Mouse (Mus musculus) frontal cortex, postnatal 25 days (tissue): Measurements from ENCODE around the gene Mrps36.
"Not testable (repeated sequence)": the region's sequence is repeated elsewhere in the genome, so short reads cannot be mapped to it uniquely, and the experiment has no call there.

Source experiments
- DNase-seq, 2 experiments: peaks; one replicate each; pipeline ENCODE4 v3.0.0; 2022; ENCODE audit warnings: low spot score in 2 of 2

Mrps36 gene

DNA sequence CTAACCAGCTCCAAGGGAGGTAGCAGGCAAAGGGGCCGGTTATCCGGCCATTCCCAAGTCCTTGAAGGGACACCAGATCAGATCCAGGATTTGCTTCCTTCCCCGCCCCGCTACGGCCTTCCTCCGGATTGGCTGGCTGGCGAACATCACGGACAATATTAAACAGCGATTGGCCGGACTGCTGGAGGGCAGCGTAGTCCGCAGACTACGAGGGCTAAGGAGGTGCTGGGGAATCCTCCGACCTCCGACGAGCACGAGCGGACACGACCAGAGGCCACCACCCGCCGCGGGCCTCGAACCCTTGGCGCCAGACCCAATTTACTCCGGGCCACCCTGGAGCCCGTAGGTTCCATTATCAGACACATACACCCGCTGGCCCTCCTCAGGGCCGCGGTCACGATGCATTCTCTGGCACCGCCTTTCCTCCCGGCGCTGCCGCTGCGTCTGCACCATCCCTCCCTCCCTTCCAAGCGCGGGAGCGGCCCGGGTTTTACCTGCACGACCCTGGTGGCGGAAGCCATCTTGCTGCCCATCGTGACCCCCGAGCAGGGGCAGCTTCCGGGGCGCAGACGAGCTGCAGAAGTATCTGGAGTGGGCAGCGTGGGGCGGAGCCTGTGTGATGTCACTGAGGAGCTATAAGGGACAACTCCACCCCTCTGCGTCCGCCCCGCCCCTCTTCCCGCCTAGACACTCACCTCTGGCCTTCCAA is at the start of gene Mrps36:
Gene Mrps36, minus strand, starts transcription at position 624 of the 709 bp plus-strand sequence.
- DNase-seq = peak; percentile 79 to 85

DNA sequence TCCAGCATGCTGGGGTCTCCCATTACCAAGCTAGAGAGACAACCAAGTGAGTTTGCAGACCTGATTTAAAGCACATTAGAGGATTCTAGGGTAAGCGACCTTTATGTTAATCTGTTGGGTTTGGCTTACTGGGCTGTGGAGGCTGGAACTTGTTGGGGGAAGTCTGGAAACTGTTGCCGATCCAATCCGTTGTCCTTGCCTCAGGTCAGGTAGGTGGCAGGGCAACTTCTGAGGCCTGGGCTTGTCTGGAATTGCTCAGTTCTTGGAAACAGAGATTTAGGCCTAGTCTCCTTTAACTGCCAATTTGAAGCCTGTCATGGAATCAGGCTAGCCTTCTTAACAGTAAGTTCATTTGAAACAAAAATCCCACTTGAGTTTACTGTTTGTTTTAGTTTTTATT is 44.6 kb upstream of the Mrps36 start:
- no peak for DNase-seq

DNA sequence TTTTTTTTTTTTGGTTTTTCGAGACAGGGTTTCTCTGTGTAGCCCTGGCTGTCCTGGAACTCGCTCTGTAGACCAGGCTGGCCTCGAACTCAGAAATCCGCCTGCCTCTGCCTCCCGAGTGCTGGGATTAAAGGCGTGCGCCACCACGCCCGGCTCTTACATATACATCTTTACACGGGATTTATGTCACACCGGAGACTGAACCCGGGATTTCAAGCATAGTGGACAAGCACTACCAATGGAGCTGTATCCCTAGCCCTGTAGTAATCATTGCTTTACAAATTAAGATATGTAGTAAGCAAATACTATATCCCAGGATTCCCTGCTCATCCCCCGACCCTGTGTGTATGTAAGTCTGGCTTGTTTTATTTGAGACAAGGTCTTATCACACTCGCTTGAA is 43.6 kb upstream of the Mrps36 start:
- not testable (repeated sequence) for DNase-seq

DNA sequence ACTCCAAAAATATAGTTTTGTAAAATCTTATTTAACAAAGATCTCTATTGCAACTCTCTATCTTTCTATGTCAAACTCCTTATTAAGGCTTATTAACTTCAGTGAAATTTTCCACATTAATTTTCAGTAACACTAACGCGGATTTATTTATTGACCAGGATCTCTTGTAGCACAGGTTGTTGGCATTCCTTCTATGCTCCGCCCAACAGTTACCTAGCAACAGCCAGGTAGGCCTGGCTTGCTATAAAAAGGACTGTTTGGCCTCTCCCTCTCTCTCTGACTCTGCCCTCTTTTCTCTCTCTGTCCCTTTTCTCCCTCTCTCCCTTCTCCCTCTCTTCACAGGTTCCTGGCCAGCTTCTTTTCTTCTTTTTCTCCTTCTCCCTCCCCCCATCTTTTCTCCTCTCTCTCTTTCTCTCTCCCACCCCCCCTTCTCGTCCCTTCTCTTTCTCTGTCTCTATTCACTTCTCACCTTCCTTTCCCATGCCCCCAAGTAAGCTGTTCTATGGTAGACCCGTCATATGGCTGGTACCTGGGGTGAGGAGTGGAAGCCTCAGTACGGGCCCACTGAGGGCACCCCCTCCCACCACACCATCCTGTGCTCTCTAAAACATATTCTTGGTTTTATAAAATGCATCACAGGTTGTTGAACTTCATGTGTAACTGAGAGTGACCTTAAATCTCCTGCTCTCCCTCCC is 43.0 kb upstream of the Mrps36 start:
- no peak for DNase-seq

DNA sequence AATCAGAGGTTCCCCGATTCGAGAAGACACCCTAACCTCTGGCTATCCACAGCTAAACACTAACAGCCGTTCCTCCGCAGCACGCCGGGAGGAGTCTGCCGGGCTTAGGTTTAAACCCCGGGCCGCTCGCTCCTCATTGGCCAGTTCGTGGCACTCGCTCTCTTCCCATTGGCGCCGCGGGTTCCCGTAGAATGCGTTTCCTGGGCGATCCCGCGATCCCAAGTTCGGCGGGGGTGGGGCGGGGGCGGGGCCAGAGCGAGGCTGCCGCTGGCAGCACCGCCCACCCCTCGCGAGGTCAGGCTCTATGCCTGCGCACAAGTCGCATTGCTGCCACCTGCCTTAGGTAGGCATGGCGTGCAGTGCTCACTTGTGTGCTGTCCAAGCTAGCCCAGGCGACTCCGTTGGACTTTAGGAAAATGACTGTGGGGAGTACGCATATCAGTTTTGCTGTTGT is 42.0 kb upstream of the Mrps36 start, which contains the start of gene Ccnb1:
Gene Ccnb1, minus strand, starts transcription at position 157 of the 454 bp plus-strand sequence.
- peak; percentile 62 to 76 for DNase-seq

DNA sequence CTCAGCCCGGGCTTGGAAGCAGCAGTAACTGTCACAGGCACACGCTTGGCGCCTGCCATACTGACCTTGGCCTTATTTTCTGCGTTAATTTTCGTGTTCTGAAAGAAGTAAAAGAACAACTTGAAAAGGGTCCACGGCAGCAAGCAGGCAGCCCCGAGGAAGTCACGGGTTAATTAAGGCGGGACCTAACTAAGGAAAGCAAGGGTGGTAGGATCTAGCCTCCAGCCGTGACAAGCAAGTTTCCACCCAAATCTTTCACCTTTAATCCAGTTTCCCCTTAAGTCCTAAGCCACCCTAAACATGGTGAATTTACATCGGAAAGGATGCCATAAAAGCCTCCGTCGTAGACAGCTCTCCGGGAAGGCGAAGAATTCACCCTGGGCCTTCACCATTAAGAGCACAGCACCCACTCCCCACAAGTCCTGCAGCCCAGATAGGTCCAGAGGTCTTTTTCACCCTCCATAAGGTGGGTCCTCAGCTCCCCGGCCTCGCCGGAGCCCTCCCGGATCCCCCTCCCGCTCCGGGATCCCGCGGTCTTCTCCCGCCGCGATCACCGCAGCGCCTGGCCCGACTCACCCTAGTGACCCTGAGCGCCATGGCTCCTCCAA is 41.5 kb upstream of the Mrps36 start:
- DNase-seq = no peak

DNA sequence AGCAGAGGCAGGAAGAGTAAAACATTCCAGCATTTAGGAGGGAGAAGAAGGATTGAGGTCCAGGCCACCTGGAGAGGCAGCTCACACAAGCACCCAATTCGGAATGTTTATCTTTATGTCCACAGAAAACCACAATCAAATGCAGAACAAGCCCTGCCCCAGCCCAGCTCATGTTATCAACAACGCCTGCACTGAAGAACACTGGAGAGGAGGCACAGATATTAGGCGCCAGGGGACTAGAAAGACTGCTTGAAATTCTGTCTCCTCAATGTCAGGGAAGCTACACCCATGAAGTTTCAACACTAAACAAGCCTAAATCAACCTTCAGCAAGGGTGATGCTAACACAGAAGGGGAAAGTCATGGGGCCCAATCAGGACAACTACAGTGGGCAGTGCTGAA is 33.0 kb upstream of the Mrps36 start:
- DNase-seq = no peak

DNA sequence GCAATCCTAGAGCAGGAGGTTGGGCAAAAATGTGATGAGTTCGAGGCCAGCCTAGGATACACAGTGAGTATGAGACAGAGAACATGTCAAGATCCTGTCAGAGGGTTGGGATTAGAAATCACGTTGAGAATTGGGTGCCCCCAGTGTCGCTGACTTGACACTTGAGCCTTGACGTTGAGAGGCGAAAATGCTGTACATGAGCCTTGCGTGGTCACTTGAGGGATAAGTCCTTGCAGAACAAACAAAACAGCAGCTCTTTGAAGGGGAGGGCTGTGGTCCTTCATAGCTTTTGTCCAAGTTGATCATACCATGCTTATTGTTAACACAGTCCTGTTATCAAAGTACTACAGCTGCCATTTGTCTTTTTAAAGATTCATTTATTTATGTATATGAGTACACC is 32.3 kb upstream of the Mrps36 start:
- no peak for DNase-seq

DNA sequence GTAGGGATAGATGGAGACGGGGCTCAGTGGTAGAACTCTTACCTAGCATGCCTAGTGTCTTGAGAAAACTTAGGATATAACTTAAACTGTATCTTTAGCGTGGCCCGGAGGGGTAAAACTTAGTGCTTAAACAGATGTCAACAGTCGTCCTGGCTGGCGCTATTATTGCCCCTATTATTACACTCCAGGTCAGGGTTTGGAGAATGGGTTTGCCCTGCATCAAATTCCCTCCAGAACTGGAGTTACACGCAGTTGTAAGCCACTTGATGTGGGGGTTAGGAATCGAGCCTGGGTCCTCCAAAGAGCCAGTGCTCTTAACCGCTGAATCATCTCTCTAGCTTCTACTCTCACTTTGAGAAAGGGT is 31.6 kb upstream of the Mrps36 start:
- DNase-seq = no peak

DNA sequence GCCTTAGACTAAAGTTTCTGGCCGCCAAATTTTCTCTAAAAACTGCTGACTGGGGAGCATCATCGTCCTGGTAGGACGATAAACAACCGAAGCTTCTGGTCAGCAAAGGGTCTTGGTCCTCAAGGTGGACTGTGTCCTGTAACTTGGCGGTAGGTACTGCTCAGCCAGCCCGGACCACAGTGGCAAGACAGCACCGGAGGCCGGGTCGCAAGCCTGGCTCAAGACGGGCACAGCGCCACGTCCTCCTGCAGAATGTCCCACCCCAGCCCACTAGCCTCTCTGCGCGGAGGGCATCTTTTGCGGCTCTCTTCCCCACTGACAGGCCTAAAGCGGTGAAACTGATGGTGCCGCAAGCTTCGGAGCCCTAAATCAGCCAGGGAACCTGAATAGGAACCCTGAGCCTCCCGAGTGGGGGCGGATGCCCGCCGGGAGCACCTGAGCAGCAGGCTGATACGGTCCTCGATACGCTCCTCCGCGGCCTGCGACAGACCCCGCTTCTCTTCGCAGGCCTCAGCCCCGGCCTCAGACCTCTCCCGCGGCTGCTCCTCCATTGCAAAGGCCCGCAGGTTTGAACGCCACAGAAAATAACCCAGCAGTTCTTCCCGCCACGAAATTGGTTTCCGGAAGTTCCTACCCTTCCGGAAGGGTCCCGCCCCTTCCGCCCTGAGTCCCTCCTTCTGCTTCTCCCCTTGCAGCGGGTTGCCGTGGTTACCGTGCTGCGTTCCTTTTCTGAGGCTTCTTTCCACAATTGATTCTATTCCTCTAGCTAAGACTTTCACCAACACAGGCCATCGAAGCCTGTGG is 31.0 kb upstream of the Mrps36 start, which contains the start of gene Cenph:
Gene Cenph, minus strand, starts transcription at position 648 of the 804 bp plus-strand sequence.
- peak; percentile 40 to 61 for DNase-seq

DNA sequence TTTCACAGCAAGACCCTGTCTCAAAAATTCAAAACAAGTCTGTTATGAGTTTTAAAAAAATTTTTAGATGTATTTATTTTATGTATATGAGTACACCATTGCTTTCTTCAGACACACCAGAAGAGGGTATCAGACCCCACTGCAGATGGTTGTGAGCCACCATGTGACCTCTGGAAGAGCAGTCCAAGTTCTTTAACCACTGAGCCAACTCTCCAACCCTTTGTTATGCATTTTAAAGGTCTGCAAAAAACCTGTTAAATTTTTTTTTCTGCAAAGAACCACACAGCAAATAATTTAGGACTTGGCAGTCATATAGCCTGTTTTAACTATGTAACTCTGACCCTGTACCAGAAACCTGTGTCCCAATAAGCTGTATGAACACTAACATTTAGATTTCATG is 30.2 kb upstream of the Mrps36 start:
- DNase-seq = no peak

DNA sequence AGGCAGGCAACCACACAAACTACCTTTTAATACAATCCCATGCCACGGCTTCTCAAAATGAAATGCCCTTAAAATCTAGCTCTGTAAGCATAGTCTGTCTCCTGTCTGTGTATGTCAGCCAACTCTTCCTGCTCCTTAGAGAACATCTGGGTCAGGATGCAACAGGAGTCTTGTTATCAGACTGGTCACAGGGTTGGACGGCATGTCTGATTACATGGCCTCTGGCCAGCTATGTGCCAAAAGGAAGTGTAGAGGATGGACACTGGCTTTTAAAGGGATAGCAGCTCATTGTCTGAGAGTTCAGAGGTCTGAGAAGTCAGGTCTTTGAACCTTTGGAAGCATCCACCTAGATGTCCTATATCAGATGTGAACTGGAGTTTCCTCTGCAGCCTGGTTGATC is 10.9 kb upstream of the Mrps36 start:
- DNase-seq = no peak

DNA sequence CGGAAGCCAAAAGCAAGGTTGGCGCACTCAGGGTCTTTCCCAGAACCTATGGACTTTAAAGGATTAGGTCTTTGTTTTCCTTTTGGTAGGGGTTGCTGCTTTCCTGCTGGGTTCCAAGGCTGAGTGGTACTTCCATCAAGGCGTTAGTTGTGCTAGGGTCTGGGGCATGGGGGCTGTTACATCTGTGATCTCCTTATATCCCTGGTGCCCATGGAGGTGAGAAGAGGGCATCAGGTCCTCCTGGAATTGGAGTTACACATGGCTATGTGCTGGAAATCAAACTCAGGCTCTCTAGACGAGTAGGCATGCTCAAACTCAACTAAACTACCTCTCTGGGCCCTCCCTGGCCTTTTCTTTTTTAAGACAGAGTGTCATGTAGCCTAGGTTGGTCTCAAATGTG is 9.7 kb upstream of the Mrps36 start:
- DNase-seq = no peak

DNA sequence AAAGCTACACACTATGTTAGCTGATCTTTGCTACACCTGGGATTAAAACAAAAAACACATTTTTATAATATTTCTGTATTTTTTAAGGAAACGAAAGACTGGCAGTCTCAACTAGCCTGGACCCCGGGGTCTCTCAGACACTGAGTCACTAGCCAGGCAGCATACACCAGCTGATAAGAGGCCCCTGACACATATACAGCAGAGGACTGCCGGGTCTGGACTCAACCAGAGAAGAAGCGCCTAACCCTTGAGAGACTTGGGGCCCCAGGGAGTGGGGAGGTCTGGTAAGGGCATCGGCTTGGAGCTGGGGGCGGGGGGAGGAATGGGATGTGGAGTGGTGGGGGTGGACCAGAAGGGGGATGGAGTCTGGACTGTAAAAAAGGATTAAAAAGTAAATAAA is 8.6 kb upstream of the Mrps36 start:
- no peak for DNase-seq

DNA sequence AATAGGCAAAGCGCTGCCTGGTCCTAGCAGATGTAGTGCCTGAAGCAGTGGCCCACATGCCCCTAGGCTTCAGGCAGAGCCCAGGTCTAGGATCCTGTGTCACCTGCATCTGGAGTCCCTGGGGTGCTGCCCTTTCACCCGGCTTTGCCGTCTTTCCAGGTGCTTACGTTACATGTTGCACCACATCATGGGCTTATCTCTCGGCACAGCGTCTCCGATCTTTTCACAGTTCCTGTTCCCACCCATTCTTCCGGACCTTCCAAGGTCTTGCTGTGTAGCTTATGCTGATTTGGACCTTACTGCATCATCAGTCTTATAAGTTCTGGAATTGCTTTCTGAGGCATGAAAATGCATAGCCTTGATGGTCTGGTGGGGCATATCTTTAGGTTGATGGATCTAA is 8.1 kb upstream of the Mrps36 start:
- no peak for DNase-seq

DNA sequence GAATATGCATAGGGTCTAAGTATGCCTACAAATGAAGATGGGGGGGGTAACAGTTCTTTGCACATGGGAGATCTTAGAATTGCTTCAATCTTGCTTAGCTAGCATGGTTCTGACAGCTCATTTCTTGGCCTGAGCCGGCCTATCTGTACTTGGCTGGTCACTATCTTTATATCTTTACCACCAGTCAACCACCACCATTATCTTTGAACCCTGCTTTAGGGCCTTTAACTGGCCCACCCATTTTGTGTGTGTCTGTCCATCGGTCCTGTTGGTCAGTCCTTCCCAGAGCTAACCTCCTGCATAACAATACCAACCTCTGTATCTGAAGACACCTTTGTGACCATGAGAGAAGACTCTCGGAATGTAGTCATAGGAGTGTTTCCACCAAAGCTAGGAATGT is 6.9 kb upstream of the Mrps36 start:
- DNase-seq = no peak

DNA sequence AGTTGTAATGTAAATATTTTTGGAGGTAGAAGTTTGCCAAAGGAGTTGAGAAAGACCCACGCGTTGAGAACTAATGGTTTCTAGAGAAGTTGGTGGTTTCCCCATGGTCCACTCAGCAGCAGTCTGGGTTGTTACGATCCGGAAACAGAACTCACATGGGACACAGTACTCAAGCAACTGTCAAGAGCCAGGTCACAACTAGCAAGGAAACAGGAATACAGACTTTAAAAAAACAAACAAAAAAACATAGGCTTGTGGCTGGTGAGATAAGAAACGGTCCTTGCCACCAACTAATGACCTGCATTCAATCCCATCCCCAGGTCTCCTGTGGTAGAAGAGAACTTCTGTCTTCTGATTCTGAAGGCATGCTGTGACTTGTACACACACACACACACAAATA is 6.3 kb upstream of the Mrps36 start:
- DNase-seq = no peak

DNA sequence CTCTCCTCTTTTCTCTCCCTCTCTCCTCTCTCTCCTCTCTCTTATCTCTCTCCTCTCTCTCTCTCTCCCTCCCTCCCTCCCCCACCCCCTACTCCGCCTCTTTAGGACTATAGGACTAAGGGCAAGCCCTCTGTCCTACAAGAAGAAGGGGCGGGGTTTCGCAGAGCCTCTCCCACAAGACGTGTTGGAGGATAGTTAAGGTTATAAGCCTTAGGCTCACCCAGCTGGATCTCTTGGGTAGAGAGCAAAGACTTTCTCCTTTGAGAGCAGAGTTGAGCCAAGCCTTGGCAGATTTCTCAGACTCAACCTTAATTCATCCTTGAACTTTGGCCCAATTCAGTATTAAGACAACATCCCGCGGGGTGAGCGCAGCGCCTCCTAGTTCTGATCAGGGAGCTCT is 4.2 kb upstream of the Mrps36 start:
- no peak for DNase-seq

DNA sequence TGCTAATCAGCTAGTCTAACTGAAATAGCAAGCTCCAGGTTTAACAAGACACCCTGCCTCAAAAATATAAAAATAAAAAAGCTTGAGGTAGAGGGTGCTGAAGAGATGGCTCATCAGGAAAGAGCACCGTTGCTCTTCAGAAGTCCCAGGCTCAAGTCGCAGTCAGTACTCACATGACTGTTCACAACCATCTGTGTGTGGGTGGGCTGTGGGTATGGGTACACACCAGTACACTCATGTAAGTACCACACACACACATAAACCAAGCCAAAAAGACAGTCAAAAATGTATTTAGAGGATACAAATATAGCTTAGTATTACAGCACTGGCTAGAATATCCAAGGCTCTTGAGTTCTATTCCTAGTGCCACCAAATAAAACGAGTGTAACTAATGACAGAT is 1.6 kb upstream of the Mrps36 start:
- DNase-seq = peak in 1 of 2 experiments; percentile 28

DNA sequence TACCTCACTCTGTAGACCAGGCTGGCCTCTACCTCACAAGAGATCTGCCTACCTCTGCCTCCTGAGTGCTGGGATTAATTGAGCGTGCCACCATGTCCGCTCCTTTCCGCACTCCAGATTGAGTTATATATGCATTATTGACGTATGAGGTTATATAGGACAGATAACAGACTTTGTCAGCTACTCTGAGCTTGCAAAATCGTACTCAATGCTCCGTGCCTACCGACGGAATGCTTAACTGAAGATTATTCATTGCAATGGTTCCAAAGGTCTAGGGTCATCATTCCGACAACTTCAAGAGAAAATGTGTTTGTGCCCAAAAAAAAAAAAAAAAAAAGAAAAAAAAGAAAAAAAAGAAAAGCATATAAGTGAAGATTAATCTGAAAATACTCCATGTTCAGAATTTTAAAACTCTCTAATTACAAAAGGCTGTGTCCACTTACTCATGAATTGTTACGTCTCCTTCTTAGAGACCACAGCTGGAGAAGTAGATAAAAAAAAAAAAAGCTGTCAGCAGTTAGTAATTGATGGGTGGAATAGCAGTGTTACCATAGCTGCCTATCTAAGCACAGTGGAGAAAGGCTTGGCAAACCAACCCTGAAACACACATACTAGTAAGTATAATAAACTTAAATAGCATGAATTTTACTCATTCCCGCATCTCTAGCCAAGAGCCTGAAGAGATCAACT is 968 bp downstream of the Mrps36 start:
- DNase-seq = no peak

DNA sequence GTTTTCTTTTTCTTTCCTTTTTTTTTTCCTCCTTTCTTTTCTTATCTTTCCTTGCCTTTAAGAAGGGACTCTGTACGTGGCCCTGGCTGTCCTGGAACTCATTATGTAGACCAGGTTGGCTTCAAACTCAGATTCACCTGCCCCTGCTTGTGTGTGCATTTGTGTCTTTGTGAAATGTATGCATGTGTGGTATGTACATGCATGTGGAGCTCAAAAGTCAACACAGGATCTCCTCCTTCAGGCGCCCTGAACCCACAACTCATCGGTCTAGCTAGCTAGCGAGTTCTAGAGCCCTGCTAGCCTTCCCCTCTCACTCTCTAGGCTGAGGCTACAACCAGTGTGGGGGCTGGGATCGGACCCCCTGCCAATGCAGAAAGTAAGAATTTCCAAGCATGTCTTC is 1.6 kb downstream of the Mrps36 start:
- no peak for DNase-seq

DNA sequence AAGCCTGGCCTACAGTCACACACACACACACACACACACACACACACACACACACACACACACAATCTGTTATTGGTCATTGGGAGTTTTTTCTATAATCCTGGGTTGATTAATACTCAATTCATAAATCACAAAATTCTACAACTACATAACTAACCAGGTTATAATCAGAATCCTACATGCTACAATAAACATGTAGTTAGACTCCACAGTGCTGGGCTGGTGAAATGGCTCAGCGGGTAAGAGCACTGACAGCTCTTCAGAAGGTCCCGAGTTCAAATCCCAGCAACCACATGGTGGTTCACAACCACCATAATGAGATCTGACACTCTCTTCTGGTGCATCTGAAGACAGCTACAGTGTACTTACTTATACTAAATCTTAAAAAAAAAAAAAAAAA is 11.7 kb downstream of the Mrps36 start:
- no peak for DNase-seq
